Mouse (Mus musculus) G1E (cell line): ENCODE data around the gene Nisch.

ENCODE experiments used
- CTCF ChIP-seq: IDR thresholded peaks from 2 replicates; pipeline ENCODE4 v1.5.1; 2012; ENCODE audit warnings: low read depth, low read length, inconsistent platforms, mixed read lengths
- TAL1 ChIP-seq: conservative IDR thresholded peaks from 2 replicates; pipeline ENCODE4 v1.6.1; 2012; ENCODE audit warnings: low read depth, low read length, inconsistent platforms, mixed read lengths

DNA sequence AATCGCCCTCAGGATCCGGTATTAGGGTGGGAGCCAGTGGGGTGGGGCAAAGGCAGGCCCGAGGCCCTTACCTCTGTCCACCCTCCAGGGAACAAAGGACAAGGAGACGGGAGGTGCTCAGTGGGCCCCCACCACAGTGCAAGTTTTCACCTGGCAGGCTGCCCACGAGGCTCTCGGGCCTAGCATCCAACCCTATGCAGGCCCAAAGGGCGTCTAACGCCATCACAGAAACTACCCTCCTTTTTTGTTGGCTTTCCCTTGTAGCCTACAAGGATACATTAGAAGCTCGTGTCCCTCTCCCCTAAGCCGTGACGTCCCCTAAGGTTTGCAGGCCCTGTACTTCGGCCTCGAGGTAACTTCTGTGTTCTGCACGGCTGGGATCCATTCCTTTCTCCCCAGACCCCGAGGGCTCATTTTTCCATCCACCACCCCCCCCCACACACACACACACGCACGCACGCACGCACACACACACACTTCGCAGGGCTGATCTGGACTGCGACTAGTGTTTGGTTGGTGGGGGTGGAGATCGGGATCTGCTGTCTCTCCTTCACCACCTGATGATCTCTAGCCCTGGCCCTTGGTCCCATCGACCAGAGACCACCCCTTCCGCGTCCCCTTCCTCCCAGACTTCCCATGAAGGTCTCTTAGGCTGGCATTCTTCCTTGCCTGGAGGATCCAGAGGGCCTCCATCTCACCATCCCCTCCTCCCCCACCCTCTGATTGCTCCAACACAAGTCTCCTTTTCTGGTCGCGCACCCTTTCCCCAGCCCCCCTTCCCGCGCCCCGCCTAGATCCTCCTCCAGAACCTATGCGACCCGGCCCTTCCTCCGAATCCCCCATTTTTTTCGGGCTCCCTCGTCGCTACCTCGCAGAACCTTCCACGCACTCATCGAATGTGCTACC lies 10.9 kb downstream of the Nisch start:
- TF ChIP-seq CTCF (no peak), TAL1 (no peak)
